8 mouse cellular contexts compared by ENCODE assay signal in the genomic region with DNA sequence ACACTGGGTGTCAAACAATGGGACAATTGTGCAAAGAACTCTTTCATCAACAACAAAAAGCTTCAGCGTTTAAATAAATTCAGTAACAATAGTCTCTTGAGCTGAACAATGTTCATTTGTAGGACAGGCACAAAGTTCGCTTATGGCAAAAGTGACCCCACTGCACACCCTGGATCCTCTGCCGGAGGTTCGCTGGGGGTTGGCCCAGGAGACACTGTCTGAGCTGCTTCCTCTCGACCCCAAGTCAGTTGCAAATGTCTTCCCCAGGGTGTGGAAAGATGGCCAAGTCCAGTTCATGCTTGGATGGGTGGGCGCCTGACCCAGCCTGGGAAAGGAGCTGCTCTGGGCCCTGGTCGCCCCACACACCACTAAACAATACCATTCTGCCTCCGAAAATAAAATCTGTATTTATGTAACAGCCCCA. TPM values are rescaled to one million over a fixed set of nuclear protein-coding genes. Genes with fewer than 3 reads are reported as not detected.
DNase-seq lines count a peak whose midpoint lies in the region; ATAC-seq and TF ChIP-seq lines count a peak whose summit lies in the region.

No protein-coding gene starts in this region.

- no peaks in the 10 kb centered on the region for H3K9me3 ChIP-seq in kidney, embryonic 14.5 days (ENCODE audit: control insufficient read depth, low read length)
- H3K9me3 ChIP-seq in midbrain, embryonic 10.5 days (replicated peaks): no peaks in the 10 kb centered on the region

- H3K79me2 ChIP-seq in heart, adult 2 months (replicated peaks; ENCODE audit: control insufficient read depth, insufficient read depth, low read length): peaks cover 7% of the 10 kb centered on the region

- H3K36me3 ChIP-seq in heart, adult 2 months (ENCODE audit: control insufficient read depth, insufficient read depth, low read length): peaks cover 6% of the 10 kb centered on the region
- no peaks in the 10 kb centered on the region for H3K36me3 ChIP-seq in kidney, embryonic 14.5 days (ENCODE audit: control insufficient read depth, insufficient read depth, low read length)
- no peaks in the 10 kb centered on the region for H3K36me3 ChIP-seq in midbrain, embryonic 10.5 days

- intact Hi-C loops in heart, adult 2 months (cut with DNase I): loop anchor here (1.0 to 2.0 kb wide), 2 partner anchors 43 to 53 kb away; no protein-coding TSS in a partner anchor

- TF ChIP-seq POLR2A in heart, adult 2 months (IDR thresholded peaks at IDR 0.05; ENCODE audit: insufficient read depth, low read depth, low read length): no peak; the same call in 1 of the 2 replicates

- peak; percentile 23 to 60 for DNase-seq in layer of hippocampus, adult 18-20 months (ENCODE audit: low spot score in 2 of 2)
- no peak for DNase-seq in layer of hippocampus, adult 9-10 months (ENCODE audit: low spot score)
- DNase-seq in brain, adult 2 months (ENCODE audit: low read depth, low spot score): peak; percentile 86
- DNase-seq in heart, adult 2 months: peak; percentile 57 to 62
- peak; percentile 50 for DNase-seq in midbrain, embryonic 10.5 days (ENCODE audit: low spot score)
- DNase-seq in urinary bladder, adult 2 months (ENCODE audit: low spot score): no peak

- under 1% methylated on average over 8 of the region's 8 CpGs for WGBS in heart, adult 2 months
- 21% methylated on average over 8 of the region's 8 CpGs for WGBS in kidney, embryonic 14.5 days
- WGBS in midbrain, embryonic 10.5 days: 14% methylated on average over 8 of the region's 8 CpGs

- no peak for ATAC-seq in kidney, embryonic 14.5 days (ENCODE audit: low FRiP score, low TSS enrichment)
- ATAC-seq in erythroid progenitor cell, adult 5-6 weeks (replicated peaks; ENCODE audit: low FRiP score, poor library complexity, severe bottlenecking): no peak

- 0 out of 2 replicates have a peak, but pooled peaks have one; percentile 21 for TF ChIP-seq EP300 in heart, adult 2 months (IDR thresholded peaks at IDR 0.05; ENCODE audit: insufficient read depth, low read depth, low read length)

- TF ChIP-seq CTCF in heart, adult 2 months (IDR thresholded peaks at IDR 0.05): no peak

- peak overlapping the region; percentile 95 for H3K4me3 ChIP-seq in heart, adult 2 months
- H3K4me3 ChIP-seq in kidney, embryonic 14.5 days (ENCODE audit: low read length): peak overlapping the region; percentile 86
- peak overlapping the region; percentile 79 for H3K4me3 ChIP-seq in midbrain, embryonic 10.5 days

- peak overlapping the region; percentile 96 for H3K9ac ChIP-seq in heart, adult 2 months (ENCODE audit: low read depth, low read length)
- H3K9ac ChIP-seq in kidney, embryonic 14.5 days (ENCODE audit: low read depth, low read length): peak overlapping the region; percentile 97; the same call in 1 of the 2 replicates

- no peaks in the 10 kb centered on the region for H3K27me3 ChIP-seq in heart, adult 2 months (ENCODE audit: control insufficient read depth, insufficient read depth, low read length)
- no peaks in the 10 kb centered on the region for H3K27me3 ChIP-seq in kidney, embryonic 14.5 days (ENCODE audit: control insufficient read depth, insufficient read depth, low read length)
- no peaks in the 10 kb centered on the region for H3K27me3 ChIP-seq in midbrain, embryonic 10.5 days (ENCODE audit: low read depth, poor library complexity, severe bottlenecking)

- peaks cover 15% of the 10 kb centered on the region for H3K4me1 ChIP-seq in heart, adult 2 months (ENCODE audit: control insufficient read depth, insufficient read depth, low read length)
- peaks cover 26% of the 10 kb centered on the region for H3K4me1 ChIP-seq in kidney, embryonic 14.5 days (ENCODE audit: control insufficient read depth, insufficient read depth, low read length)
- peaks cover 53% of the 10 kb centered on the region for H3K4me1 ChIP-seq in midbrain, embryonic 10.5 days

- peak overlapping the region; percentile 94 for H3K4me2 ChIP-seq in kidney, embryonic 14.5 days (replicated peaks; ENCODE audit: low read depth, low read length)

- H3K27ac ChIP-seq in heart, adult 2 months: peak overlapping the region; percentile 97
- H3K27ac ChIP-seq in kidney, embryonic 14.5 days (ENCODE audit: low read depth, low read length): 0 out of 2 replicates have a peak overlapping the region, but pooled peaks have one; percentile 98
- peak overlapping the region; percentile 99 for H3K27ac ChIP-seq in midbrain, embryonic 10.5 days (replicated peaks)

RNA-seq across cellular contexts. Expression of gene Rhob, which starts 1.6 kb away (rescaled TPM):
- 100 to 1,000 TPM; 360 to 385 TPM for total RNA-seq in layer of hippocampus, adult 18-20 months (2021)
- total RNA-seq in heart, adult 2 months (2021): 100 to 1,000 TPM; 163 to 193 TPM
- polyA plus RNA-seq in heart, adult 2 months (2012; rRNA removed): 184 and 194 TPM in 2 replicates
- polyA plus RNA-seq in kidney, embryonic 14.5 days (2014; fragmentation: Nextera tagmentation; extraction: Ambion mirVana): 38.3 and 43.6 TPM in 2 replicates
- 30.0 and 30.1 TPM in 2 replicates for polyA plus RNA-seq in midbrain, embryonic 10.5 days (2016; fragmentation: Nextera tagmentation; extraction: Ambion mirVana)
- polyA plus RNA-seq in urinary bladder, adult 2 months (2012; rRNA removed): 189 and 223 TPM in 2 replicates
- 8.3 and 23.5 TPM in 2 replicates for total RNA-seq in erythroid progenitor cell, adult 5-6 weeks (2015; ENCODE audit: low replicate concordance)
- 5.4 and 5.5 TPM in 2 replicates for total RNA-seq in erythroid progenitor cell, adult 5-6 weeks (2017; ENCODE audit: low replicate concordance)

Comparison
In these comparisons a context has a peak if more than half of its experiments do, and no peak if none do; other contexts are left out.
1. DNase-seq: peak in layer of hippocampus, adult 18-20 months (2 of 2), brain, adult 2 months (single experiment), heart, adult 2 months (2 of 2) and midbrain, embryonic 10.5 days (single experiment); none in layer of hippocampus, adult 9-10 months (single experiment) and urinary bladder, adult 2 months (single experiment).
2. Peak in every context shown above with its lines, with median percentiles within 50 percentile points of each other: H3K27ac ChIP-seq and H3K4me3 ChIP-seq.